Mouse (Mus musculus) cerebellum, adult 11-12 months (tissue): Measurements from ENCODE around the gene Psma3.

ENCODE experiments used
- DNase-seq: peaks from one replicate; pipeline ENCODE4 v3.0.0; 2022

The Psma3 gene

GRCm38 (mm10) chr12:70974441-70975266 lies at the start of gene Psma3:
Gene Psma3, plus strand, starts transcription at chr12:70974621.
- peak; percentile 94 for DNase-seq

DNA sequence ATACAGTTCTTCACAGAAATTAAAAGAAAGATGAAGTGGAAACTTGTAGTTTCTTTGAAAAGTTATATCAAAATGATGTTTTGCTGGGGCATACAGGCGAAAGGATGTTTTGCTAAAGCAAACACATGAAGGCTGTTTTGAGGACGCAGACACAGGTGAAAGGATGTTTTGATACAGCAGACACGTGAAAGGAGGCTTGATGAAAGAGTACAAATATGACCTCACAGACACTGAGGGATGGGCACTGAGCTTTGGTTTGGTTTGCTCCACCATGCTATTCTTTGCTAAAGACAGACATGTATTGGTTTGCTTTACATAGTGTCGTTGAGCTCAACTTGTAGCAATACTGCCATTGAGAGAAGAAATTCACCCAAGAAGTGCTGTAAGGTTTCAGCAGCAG lies 44.6 kb upstream of the Psma3 start:
- no peak for DNase-seq

GRCm38 (mm10) chr12:70937150-70937549 lies 37.3 kb upstream of the Psma3 start:
- peak; percentile 41 for DNase-seq

DNA sequence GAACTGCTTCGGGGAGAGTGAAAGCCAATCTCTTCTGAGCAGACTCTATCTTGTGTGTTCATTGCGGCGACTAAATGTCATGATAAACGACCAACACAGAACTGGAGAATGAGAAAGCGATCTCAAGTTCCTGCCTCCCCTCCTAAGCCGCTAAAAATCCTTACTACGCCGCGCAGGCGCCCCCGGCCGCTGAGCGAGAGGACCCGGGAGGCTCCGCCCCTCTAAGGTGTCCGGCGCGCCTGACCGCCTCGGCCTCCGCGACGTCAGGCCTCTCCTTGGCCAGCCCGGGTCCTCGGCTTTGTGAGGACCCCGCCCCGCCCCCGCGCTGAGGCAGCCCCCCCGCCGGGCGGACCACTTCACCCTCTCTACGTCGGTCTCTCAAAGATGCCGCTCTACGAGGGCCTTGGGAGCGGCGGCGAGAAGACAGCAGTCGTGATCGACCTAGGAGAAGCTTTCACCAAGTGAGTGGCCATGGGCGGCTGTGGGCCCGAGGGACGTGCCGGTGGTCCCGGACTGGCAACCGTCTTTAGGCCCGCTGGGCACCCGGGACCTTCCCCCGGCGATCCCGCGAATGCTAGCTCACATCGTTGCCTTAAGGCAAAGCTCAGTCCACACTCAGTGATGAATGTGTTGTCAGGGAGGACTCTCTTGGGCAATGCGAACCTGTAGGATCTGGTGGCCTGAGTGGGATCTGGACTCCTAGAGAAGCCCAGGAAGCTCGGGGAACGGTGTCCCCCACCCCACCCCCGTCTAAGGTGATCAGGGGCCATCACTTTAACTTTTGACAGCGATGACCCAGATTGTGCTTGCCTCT lies 36.6 kb upstream of the Psma3 start, which contains the start of gene Actr10:
Gene Actr10 (plus strand): TSS at position 287 of the 814 bp plus-strand sequence.
- DNase-seq, result peak; percentile 92

DNA sequence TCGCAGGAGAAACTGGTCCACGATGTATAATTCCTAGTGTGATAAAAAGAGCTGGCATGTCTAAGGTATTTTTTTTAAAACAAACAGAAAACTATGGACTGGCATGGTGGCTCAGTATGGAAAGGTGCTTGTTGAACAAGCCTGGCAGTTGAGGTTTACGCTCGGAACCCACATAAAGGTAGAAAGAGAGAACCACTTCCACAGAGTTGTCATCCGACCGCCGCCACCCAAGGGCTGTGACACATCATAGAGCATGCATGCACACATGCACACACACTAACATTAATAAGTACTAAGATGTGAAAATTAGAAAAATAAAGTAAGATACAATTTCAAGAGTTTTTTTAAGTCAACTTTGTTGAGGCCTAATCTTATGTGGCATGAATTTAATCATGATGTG lies 33.6 kb upstream of the Psma3 start:
- no peak for DNase-seq

- no peak for DNase-seq
Observed at GRCm38 (mm10) chr12:70944181-70944580, 30.2 kb upstream of the Psma3 start.

DNA sequence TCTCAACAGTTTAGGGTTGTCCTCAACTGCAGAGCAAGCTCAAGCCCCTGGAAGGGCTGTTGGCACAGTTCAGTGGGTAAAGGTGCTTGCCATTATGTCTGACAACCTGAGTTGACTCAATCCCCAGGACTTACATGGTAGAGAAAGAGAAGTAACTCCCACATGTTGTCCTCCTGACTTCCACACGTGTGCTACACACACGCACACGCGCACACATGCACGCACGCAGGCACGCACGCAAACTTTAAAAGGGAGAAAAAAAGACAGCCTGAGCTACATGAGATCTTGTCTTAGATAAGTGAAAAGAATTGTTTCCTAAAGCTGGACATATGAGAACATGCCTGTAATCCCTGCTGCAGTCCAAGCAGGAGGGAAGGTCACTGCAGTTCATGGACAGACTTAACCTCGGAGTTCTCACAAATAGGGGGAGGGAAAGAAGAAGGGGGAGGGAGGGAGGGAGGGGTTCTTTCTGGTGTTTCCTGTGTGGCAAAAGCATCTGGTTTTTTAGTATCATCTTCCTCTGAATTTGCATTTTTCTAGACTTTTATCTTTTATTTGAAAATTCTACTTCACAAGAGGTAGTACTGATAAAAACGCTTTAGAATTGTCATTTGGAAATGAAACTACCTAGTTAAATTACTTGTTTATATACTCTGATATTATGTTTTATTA lies 27.7 kb upstream of the Psma3 start:
- no peak for DNase-seq

DNA sequence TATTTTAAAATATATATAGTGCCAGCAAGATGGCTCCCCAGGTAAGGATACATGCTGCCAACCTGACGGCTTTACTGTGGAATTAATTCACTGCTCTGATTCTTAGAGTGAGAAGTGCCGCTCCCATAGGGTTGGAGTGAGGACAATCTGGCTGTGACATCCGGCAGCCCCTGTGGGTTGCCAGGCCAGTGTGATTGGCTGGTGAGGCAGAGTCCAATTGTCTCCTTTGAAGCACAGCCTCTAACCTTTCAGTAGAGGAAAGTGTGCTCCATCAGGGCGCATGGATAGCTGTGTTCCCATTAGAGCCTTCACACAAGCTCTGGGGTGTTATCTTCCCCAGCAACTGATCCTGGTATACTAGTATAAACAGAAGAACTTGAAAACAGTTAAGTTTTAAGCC lies 15.8 kb upstream of the Psma3 start:
- DNase-seq, result no peak

- DNase-seq, result peak; percentile 28
Observed at GRCm38 (mm10) chr12:70967581-70967980, 6.8 kb upstream of the Psma3 start.

DNA sequence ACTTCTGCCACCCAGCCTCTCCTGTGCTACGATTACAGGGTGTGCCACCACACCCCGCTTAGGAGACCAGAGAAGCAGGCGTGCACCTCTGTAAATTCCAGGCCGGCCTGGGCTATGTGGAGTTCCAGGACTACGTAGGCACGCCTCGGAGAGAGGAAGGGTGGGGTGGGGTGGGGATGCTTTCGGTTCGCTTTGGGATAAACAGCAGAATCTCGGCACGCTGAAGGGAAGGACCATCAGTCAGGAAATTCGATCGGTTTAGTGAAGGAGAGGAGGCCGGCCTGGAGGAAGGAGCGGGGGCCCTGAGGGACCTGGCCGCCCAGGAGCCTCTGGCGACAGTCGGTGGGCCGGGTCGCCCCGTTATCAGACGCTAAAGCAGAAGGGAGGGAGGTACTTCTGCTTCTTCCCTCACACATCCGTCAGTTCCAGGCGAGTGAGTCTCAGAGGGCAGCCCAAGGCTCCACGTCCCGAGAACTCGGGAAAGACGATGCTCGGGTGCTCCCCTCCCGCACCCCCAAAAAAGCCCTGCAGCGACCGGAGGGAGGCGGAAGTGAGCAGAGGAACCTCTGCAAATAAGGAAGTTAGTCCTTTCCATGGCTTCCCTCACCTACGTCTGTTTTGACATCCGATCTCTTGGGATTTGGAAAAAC lies 6.2 kb upstream of the Psma3 start:
- peak; percentile 85 for DNase-seq

GRCm38 (mm10) chr12:70968791-70969307 lies 5.6 kb upstream of the Psma3 start:
- DNase-seq, result peak; percentile 82

DNA sequence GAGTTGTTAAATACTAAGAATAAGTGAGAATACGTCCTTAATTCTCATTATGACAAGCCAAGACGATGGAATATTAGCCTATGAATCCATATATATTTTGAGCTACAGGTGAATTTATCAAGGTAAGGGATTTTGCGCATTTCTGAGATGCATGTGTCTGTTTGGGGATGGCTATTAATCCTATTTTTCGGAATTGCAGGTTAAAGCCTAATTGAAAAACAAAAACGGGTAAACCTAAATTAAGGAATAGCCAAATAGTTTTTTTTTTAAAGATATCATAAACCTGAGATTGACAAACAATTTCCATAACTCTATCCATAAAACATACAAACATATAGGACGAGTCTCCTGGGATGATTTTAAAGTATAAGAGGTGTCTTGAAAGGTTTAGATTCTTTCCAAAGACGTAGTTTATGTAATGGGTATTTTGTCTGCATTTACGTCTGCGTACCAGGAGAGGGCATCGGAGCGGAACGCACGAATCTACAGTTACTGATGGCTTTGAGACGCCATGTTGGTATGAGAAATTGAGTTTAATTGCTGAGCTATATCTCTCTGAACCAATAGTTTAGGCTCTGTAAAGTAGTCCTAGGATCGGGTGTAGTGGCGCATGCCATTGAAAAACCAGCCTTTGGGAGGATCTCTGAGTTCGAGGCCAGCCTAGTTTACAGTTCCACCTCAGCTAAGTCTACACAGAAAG lies 4.8 kb upstream of the Psma3 start:
- peak; percentile 64 for DNase-seq

DNA sequence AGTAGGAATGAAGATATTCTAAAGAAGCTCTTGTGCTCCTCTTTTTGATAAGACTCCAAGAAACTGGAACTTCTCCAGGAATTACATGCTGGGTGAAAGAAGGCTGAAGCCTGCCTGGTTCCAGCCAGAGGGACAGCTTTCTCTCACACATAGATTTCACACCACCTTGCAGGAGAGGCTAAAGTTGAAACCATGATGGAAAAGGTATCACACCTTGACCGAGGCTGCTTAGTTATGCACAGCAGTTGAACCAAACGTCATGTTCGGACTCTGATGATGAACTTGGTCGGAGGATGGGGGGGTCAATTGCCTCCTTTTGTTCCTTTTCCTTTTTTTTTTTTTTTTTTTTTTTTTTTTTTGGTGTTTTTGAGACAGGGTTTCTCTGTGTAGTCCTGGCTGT lies 590 bp upstream of the Psma3 start:
- no peak for DNase-seq

DNA sequence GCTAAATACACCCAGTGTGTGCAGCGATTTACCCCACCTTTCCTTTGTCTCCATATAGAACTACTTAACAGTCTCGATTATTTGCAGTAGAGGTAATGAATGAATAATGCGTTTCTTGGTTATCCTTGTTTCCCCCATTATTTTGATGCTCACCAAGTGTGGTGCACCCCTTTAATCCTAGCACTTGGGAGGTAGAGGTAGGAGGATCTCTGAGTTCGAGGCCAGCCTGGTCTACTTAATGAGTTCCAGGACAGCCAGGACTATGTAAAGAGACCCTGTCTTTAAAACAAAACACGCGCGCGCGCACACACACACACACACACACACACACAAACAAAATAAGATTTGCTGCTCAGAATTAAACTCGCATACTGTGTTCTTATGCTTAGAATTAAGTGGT lies 985 bp downstream of the Psma3 start:
- no peak for DNase-seq

GRCm38 (mm10) chr12:70975891-70976290 lies 1.5 kb downstream of the Psma3 start:
- DNase-seq, result no peak

DNA sequence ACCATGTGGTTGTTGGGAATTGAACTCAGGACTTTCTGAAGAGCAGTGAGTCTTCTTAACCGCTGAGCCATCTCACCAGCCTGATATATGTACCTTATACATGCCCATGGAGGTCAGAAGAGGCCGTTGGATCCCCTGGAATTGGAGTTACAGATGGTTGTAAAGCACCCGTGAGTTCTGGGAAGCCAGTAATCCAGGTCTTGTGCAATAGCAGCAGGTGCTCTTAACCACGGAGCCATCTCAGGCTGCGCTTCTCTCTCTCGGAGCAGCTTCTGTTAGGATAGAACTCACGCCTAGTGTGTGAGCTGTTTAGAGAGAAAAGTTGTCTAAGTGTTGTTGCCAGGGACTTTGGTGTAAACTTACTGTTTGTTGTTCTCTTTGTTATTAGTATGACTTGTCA lies 3.9 kb downstream of the Psma3 start:
- DNase-seq, result no peak

GRCm38 (mm10) chr12:70984855-70985550 lies 10.6 kb downstream of the Psma3 start:
- no peak for DNase-seq

GRCm38 (mm10) chr12:70997225-70997624 lies 22.8 kb downstream of the Psma3 start:
- no peak for DNase-seq

DNA sequence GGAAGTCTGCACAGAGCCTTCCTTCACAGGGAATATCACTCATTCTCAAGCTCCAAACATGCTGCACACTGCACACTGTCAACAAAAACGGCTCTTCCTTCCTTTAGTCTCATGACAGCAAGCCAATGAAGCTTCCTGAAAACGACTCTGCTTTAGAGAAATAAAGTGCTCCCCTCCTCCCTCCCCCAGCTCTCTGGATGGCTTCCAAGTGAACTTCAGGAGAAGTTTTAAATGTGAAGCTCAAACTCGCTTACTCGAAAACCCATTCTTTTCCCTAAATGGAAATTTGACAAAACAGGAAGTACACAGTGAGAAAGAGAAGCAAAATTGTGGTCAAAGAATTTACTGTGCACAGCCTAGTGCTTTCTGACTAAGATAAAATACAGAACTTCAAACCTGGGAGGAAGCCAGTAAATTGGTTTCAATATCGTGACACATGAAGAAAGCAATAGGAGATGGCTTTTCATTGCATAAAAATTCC lies 25.0 kb downstream of the Psma3 start:
- DNase-seq, result no peak

GRCm38 (mm10) chr12:71000344-71000743 lies 25.9 kb downstream of the Psma3 start:
- no peak for DNase-seq

DNA sequence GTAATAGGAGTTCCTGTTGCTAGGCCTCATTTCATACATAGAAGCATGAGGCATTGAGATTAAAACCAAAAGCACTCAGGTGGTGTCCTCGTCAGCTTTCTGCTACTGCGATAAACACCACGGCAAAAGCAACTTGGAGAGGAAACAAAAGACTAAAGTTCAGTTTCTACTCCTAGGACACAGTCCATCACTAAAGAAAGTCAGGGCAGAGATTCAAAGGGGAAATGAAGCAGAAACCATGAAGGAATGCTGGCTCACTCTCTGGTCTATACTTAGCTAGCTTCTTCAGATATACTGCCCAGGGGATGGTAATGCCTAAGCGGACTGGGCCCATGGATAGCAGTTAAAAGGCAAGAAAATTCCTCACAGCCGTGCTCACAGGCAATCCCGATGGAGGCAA lies 27.0 kb downstream of the Psma3 start:
- no peak for DNase-seq
